Mouse (Mus musculus): Measurements from ENCODE around the gene Pgc. TPM values are rescaled to one million over a fixed set of nuclear protein-coding genes. Genes with fewer than 3 reads are reported as not detected.

Pgc gene
- total RNA-seq, 2 experiments from 2014 or later: not detected

DNA sequence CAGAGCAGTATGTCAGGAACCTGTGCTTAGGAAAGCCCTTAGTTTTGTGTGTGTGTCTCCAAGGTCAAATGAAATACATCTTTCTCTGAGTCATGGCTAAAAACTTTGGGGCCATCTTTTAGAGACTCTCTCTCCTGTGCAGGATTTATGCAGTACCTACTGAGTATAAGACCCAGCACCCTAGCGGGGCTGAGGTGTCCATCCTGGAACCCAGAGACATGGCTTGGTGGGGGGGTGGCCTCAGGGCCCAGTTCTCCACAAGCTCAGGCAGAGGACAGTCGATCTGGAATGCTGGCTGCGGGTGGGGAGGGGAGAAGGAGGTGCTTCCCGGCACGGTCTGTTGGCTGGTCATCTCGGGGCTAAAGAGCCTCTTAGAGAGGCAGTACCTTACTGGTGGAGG is 29.7 kb downstream of the Pgc start:
- DNase-seq (ENCODE audit: extremely low spot score in 1 of 2, low spot score in 2 of 2): no peak
- no peak for TF ChIP-seq CTCF (IDR thresholded peaks at IDR 0.05)

DNA sequence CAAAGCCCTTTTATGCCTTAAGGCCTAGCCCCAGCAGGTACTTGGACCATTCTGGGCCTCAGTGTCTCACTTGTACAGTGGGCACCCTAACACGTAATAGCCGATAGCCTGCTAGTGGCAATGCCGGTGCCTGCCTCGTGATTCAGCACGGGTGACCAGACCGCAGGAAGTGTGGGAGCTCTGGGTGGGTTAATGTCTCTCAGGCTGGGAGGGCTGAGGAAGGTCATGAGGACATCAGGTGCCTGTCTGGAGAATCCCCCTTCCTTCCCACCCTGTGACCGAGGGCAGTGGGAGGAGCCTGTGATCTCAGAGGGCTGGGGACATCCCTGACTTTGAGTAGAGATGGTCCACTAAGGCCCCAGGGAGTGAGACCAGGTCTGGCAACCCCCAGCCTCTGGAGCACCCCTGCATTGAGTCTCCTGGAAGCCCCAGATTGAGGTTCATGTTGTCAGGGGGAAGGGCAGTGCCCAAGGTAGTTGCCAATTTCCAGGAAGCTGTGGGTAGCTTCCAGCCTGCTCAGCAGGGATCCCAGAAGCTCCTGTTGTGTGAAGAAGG is 30.5 kb downstream of the Pgc start:
- H3K4me3 ChIP-seq: no peak overlapping the region
- no peak for TF ChIP-seq CTCF (IDR thresholded peaks at IDR 0.05)
- peak overlapping the region; percentile 19; the same call in 1 of the 2 replicates for H3K27ac ChIP-seq
- intact Hi-C loops (cut with DNase I): no loop called here
- DNase-seq (ENCODE audit: extremely low spot score in 1 of 2, low spot score in 2 of 2): no peak

More for the DNA sequence above, 29.7 kb downstream of the Pgc start:
- intact Hi-C loops (cut with DNase I): no loop called here
- Histone ChIP-seq H3K4me3 (no peak overlapping the region), H3K27ac (no peak overlapping the region)

DNA sequence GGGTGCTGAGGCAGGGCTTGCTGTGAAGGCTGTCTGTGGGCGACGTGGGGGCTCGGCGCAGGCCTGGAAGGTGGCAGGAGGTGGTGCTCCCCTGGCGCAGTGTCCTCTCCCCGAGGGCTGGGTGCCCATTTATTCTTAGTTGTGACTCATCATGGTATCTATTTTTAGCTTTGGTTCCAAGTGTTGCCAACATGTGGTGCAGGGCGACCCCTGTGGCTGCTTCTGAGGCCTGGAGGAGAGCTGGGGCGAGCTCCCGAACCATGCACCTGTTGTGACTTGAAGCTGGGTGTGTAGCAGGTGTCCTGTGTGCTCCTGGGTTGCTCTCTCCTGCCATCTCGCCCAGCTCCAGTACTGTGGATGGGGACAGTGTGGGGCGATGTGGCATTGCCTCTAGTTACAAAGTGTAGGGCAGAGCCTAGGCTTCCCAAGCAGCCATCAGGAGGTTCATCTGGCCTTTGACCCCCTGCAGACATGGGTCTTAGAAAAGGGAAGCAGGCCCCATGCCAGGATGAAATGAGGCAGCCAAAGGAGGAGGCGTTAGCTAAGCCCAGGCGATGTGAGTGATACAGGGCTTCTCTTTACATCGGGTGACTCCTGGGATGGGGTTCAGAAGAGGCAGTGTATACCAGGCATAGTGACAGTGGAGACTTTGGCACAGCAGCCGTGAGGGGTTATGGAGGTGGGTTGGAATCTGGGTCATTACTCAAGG is 33.2 kb downstream of the Pgc start:
- TF ChIP-seq CTCF (IDR thresholded peaks at IDR 0.05): peak; percentile 16
- peak overlapping the region; percentile 42 for H3K27ac ChIP-seq
- no peak overlapping the region for H3K4me3 ChIP-seq
- DNase-seq (ENCODE audit: extremely low spot score in 1 of 2, low spot score in 2 of 2): peak in 1 of 2 experiments; percentile 40
- intact Hi-C loops (cut with DNase I): no loop called here

DNA sequence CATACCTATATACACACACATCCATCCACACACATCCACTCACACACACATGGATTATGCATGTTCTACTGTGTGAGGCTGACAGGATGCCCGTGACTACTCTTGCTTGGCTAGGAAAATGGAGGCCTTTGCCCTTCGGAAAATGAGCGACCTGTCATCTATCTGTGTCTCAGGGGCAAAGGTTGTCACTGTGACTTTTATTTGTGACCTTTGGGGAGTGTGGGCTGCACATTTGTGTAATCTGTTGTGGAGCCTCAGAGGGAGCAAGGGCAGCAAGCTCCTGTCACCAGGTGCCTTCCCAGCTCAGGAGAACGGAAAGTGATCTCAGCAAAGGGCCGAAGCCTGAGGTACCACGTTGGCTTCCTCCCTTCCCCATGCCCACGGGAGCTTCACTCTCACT is 35.4 kb downstream of the Pgc start:
- intact Hi-C loops (cut with DNase I): no loop called here
- H3K4me3 ChIP-seq: no peak overlapping the region
- peak overlapping the region; percentile 81 for H3K27ac ChIP-seq
- TF ChIP-seq CTCF (IDR thresholded peaks at IDR 0.05): no peak
- DNase-seq (ENCODE audit: extremely low spot score in 1 of 2, low spot score in 2 of 2): no peak

DNA sequence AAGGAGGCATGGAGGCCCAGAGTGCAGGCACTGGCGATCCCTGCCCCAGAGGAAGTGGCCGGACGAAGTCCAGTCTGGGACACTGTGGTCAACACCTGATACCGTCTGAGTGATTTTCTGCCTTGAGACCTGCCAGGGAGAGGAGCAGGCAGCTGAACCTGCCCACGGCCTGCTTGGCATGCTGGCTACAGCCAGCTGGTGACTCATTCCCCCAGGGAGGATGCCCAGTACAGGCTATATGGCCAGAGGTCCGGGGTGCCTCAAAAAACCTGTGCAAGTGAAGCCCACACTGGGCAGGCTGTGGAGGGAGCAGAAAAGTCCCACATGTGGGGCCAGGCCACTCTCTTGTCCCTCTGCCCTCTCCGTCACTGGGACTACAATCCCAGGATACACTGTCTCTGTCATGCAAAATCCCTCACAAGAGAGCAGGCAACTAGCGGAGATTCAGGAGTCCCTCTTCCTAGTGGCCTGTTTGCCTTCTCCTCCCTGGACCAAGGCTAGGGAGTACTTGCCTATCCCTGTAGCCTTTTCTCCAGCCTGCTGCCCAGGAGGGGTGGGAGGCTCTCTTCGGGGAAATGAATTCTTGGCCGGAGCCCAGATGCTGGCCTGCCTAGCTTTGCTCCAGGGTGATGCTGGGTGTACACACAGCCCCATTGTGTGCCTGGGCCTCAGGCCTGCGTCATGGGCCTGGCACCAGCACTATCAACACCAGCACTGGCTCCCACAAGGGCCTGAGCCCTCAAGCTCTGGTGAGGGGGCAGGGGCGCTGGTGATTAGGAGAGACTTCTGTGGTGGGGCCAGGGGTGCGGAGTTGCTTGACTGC is 36.1 kb downstream of the Pgc start:
- intact Hi-C loops (cut with DNase I): no loop called here
- Histone ChIP-seq H3K27ac (peak overlapping the region; percentile 81), H3K4me3 (no peak overlapping the region)
- no peak for TF ChIP-seq CTCF (IDR thresholded peaks at IDR 0.05)
- DNase-seq (ENCODE audit: extremely low spot score in 1 of 2, low spot score in 2 of 2): peak; percentile 66 to 78

DNA sequence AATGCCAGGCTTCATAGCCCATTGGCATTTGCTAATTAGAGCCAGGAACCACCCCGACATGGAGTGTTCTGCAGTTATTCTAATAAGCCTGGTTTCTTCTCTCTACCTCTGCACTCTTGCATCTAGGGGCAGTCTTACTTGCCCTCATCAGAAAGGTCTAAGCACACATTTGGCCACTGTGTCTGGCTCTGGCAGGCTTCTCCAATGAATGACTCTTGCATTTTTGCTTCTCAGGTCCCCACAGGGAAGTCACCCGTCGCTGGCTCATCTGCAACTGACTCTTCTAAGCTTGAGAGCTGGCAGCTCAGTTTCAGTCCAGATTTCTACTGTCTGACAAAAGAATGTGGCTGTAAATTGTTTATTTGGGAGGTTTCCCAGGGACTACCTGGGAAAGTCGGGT is 39.3 kb downstream of the Pgc start:
- no peak for TF ChIP-seq CTCF (IDR thresholded peaks at IDR 0.05)
- intact Hi-C loops (cut with DNase I): no loop called here
- Histone ChIP-seq H3K4me3 (no peak overlapping the region), H3K27ac (no peak overlapping the region; the same call in 1 of the 2 replicates)
- no peak for DNase-seq (ENCODE audit: extremely low spot score in 1 of 2, low spot score in 2 of 2)

DNA sequence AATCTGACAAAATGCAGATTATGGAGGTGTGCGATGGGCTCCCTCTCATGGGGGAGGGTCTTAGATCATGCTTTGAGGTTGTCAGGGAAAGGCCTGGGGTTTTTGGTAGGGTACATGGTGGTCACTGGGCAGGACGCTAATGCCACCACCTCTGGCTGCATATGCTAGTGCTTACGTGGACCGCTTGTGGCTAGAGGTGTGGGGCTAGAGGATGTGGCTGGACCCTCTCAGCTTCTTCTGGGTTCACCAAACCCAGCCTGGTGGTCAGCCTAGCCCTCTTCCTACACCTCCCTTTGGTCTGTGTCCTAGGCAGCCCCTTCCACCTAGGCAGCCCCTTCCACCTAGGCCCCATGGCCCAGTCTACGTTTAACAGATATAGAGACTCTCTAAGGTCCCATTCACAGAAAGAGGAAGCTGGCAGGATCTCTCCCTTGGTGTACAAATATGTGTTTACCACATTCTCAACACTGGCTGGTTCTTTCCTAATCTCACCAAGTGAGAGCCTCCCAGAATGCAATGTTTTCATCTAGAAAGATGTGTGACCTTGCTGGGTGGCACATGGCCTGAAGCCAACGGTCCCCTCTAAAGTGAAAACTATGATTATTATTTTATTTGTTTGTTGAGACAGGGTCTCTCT is 39.9 kb downstream of the Pgc start:
- no peak for TF ChIP-seq CTCF (IDR thresholded peaks at IDR 0.05)
- no peak for DNase-seq (ENCODE audit: extremely low spot score in 1 of 2, low spot score in 2 of 2)
- intact Hi-C loops (cut with DNase I): no loop called here
- no peak overlapping the region; the same call in 1 of the 2 replicates for H3K27ac ChIP-seq
- H3K4me3 ChIP-seq: no peak overlapping the region

DNA sequence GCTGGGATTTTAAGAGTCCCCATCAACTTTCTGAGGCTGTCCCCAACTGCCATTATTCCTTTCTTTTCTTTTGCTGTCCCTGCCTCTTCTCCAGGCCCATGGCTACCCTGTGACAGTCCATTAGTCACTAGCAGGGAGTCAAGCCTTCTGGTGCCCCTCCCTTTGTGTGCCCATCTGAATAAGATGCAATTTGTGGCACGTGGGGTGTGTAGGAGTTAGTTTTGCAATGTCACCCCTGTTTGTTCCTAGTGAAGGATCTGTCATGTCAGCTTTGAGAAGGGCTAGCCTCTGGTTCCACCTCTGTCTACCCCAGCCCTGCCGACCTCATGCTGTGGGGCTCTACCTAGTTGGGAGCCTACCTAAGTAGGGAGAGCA is 40.4 kb downstream of the Pgc start:
- no peak for TF ChIP-seq CTCF (IDR thresholded peaks at IDR 0.05)
- DNase-seq (ENCODE audit: extremely low spot score in 1 of 2, low spot score in 2 of 2): no peak
- intact Hi-C loops (cut with DNase I): no loop called here
- H3K27ac ChIP-seq: no peak overlapping the region; the same call in 1 of the 2 replicates
- H3K4me3 ChIP-seq: no peak overlapping the region

DNA sequence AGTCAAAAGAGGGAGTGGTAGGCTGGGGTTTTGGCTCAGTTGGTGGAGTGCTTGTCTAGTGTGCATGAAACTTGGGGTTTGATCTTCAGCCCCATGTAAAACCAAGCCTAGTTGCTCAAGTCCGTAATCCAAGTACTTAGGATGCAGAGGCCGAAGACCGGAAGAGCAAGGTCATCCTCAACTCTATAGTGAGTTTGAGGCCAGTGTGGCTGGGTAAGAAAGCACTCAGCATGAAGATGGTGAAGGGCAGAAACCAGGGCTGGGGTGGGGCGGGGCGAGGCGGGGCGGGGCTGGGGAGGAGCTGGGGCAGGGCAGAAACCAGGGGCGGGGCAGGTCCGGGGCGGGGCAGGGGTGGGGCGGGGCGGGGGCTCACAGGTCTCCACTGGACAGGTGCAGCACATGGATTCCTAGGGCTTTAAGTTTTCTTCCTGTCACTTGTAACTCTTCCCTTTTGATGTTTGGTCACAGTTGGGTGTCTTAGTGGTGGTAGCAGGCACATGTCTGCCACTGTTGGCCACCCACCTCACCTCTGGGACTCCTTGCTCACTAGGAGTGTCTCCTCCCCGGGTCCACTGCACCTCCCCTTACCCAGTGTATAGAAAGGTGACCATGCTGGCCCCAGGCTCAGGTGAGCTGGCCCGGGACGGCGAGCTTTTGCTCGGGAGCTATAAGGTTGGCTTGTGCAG is 41.0 kb downstream of the Pgc start:
- H3K4me3 ChIP-seq: no peak overlapping the region
- TF ChIP-seq CTCF (IDR thresholded peaks at IDR 0.05): no peak
- DNase-seq (ENCODE audit: extremely low spot score in 1 of 2, low spot score in 2 of 2): no peak
- H3K27ac ChIP-seq: peak overlapping the region; percentile 36; the same call in 1 of the 2 replicates
- intact Hi-C loops (cut with DNase I): no loop called here

DNA sequence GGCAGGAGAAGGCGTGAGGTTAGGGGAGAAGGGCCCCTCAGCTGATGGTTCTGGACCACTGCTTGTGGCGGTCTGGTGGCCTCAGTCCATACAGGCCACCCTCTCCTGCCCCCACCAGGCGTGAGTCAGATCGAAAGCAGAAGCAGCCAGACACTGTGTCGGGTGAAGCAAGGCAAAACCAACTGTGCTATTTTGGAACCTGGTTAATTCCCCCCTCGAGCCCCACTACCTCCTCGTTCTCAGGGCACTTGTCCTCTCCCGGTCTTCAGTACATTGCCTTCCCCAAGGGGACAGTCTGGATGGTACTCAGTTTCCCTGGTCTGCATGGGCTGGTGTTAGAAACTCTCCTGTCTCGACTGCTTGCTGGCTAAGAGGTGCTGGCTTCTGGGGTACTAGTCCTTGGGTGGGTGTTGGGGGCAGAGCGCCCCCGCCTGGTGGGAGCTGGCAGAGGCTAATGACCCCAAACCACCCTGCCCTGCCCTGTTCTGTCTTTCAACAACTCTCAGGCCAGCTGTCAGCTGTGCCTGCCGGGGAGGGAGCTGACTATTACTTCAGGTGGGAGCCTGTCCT is 42.1 kb downstream of the Pgc start:
- DNase-seq (ENCODE audit: extremely low spot score in 1 of 2, low spot score in 2 of 2): no peak
- intact Hi-C loops (cut with DNase I): no loop called here
- TF ChIP-seq CTCF (IDR thresholded peaks at IDR 0.05): peak; percentile 31
- Histone ChIP-seq H3K27ac (peak overlapping the region; percentile 45; the same call in 1 of the 2 replicates), H3K4me3 (no peak overlapping the region)
